Mouse (Mus musculus) spleen, embryonic (tissue): ENCODE data around the gene Ccng1.

Experiments
- CTCF ChIA-PET: fragments of 350-600 bp; sonication (Branson Sonifier 250); formaldehyde crosslinking; loops from one replicate; lab custom pipeline; 2022; lab: Charles Lee

The Ccng1 gene

GRCm38 (mm10) chr11:40755109-40755627, at the start of gene Ccng1:
Gene Ccng1 (minus strand): TSS chr11:40755311.
- CTCF ChIA-PET = no interaction called here

GRCm38 (mm10) chr11:40790307-40790706, 35.2 kb upstream of the Ccng1 start:
- CTCF ChIA-PET = no interaction called here

- CTCF ChIA-PET = no interaction called here
These were observed 34.6 kb upstream of the Ccng1 start for GRCm38 (mm10) chr11:40789701-40790100.

- CTCF ChIA-PET = no interaction called here
These were observed 31.8 kb upstream of the Ccng1 start for GRCm38 (mm10) chr11:40786900-40787299.

- CTCF ChIA-PET = no interaction called here
These were observed 29.2 kb upstream of the Ccng1 start for GRCm38 (mm10) chr11:40784326-40784725.

- CTCF ChIA-PET = interaction anchor here (0.6 kb wide), 1 partner anchor 335 kb away, joined by 3 read pairs; no protein-coding TSS in a partner anchor
These were observed 28.2 kb upstream of the Ccng1 start for GRCm38 (mm10) chr11:40783346-40783745.

GRCm38 (mm10) chr11:40781857-40782256, 26.7 kb upstream of the Ccng1 start:
- CTCF ChIA-PET = interaction anchor here (0.6 kb wide), 1 partner anchor 846 kb away, joined by 3 read pairs; no protein-coding TSS in a partner anchor

- CTCF ChIA-PET = no interaction called here
These were observed 20.5 kb upstream of the Ccng1 start for GRCm38 (mm10) chr11:40775315-40776269.

GRCm38 (mm10) chr11:40764690-40765089, 9.6 kb upstream of the Ccng1 start:
- CTCF ChIA-PET = no interaction called here

- CTCF ChIA-PET = no interaction called here
These were observed 8.3 kb upstream of the Ccng1 start for GRCm38 (mm10) chr11:40763395-40763794.

GRCm38 (mm10) chr11:40759896-40760295, 4.8 kb upstream of the Ccng1 start:
- CTCF ChIA-PET = no interaction called here

- CTCF ChIA-PET = no interaction called here
These were observed 857 bp upstream of the Ccng1 start for GRCm38 (mm10) chr11:40755968-40756367.

- CTCF ChIA-PET = no interaction called here
These were observed 425 bp downstream of the Ccng1 start for GRCm38 (mm10) chr11:40754664-40755107.

GRCm38 (mm10) chr11:40753836-40754235, 1.3 kb downstream of the Ccng1 start:
- CTCF ChIA-PET = no interaction called here

- CTCF ChIA-PET = no interaction called here
These were observed 7.4 kb downstream of the Ccng1 start for GRCm38 (mm10) chr11:40747716-40748115.

GRCm38 (mm10) chr11:40746361-40746760, 8.8 kb downstream of the Ccng1 start:
- CTCF ChIA-PET = no interaction called here

- CTCF ChIA-PET = no interaction called here
These were observed 10.8 kb downstream of the Ccng1 start for GRCm38 (mm10) chr11:40744348-40744747.

GRCm38 (mm10) chr11:40741605-40742262, 13.4 kb downstream of the Ccng1 start:
- CTCF ChIA-PET = no interaction called here

- CTCF ChIA-PET = no interaction called here
These were observed 17.7 kb downstream of the Ccng1 start for GRCm38 (mm10) chr11:40737369-40737768.

- CTCF ChIA-PET = no interaction called here
These were observed 20.8 kb downstream of the Ccng1 start for GRCm38 (mm10) chr11:40734251-40734752.

- CTCF ChIA-PET = no interaction called here
These were observed 21.6 kb downstream of the Ccng1 start, which contains the start of the genes Hmmr and Nudcd2 for GRCm38 (mm10) chr11:40733339-40734174. Gene Hmmr (minus strand): TSS chr11:40733422. Gene Nudcd2 (plus strand): TSS chr11:40733667.
